Mouse (Mus musculus) myocyte (in vitro differentiated cells): ENCODE measurements around the gene Tll2.

Source experiments
- E2F4 ChIP-seq: IDR thresholded peaks from one replicate; pipeline ENCODE4 v1.6.1; 2011; ENCODE audit warnings: mild to moderate bottlenecking, control low read depth, moderate library complexity; ENCODE audit not compliant: insufficient read depth
- MAX ChIP-seq: IDR thresholded peaks from one replicate; pipeline ENCODE4 v1.6.1; 2011; ENCODE audit warnings: low read depth, mild to moderate bottlenecking, control low read depth
- MYOD1 ChIP-seq, 3 experiments: IDR thresholded peaks; one replicate each; pipeline ENCODE4 v1.6.1; 2011; ENCODE audit warnings: control low read depth in 2 of 3, low read depth in 2 of 3, mild to moderate bottlenecking in 2 of 3, moderate library complexity in 1 of 3; ENCODE audit not compliant: insufficient read length in 2 of 3, control insufficient read depth in 1 of 3
- MYOG ChIP-seq, 3 experiments: IDR thresholded peaks; one replicate each; pipeline ENCODE4 v1.6.1; 2011; ENCODE audit warnings: control low read depth in 2 of 3, low read depth in 2 of 3, mild to moderate bottlenecking in 2 of 3; ENCODE audit not compliant: insufficient read length in 2 of 3, control insufficient read depth in 1 of 3, insufficient read depth in 1 of 3
- POLR2A ChIP-seq: IDR thresholded peaks from one replicate; pipeline ENCODE4 v1.6.1; 2011; ENCODE audit warnings: low read depth, mild to moderate bottlenecking, control low read depth, moderate library complexity; ENCODE audit not compliant: insufficient read length
- POLR2AphosphoS2 ChIP-seq: IDR thresholded peaks from one replicate; pipeline ENCODE4 v1.6.1; 2011; ENCODE audit warnings: low read depth, control low read depth; ENCODE audit not compliant: insufficient read length
- REST ChIP-seq: IDR thresholded peaks from one replicate; pipeline ENCODE4 v1.6.1; 2011; ENCODE audit warnings: mild to moderate bottlenecking, control low read depth, moderate library complexity; ENCODE audit not compliant: insufficient read depth, insufficient read length
- SRF ChIP-seq: IDR thresholded peaks from one replicate; pipeline ENCODE4 v1.6.1; 2011; ENCODE audit warnings: low read depth; ENCODE audit not compliant: control insufficient read depth, insufficient read length
- TCF12 ChIP-seq: IDR thresholded peaks from one replicate; pipeline ENCODE4 v1.6.1; 2011; ENCODE audit warnings: mild to moderate bottlenecking, control low read depth; ENCODE audit not compliant: poor library complexity, insufficient read depth, severe bottlenecking
- USF1 ChIP-seq: IDR thresholded peaks from one replicate; pipeline ENCODE4 v1.6.1; 2011; ENCODE audit warnings: low read depth, mild to moderate bottlenecking, control low read depth, moderate library complexity

DNA sequence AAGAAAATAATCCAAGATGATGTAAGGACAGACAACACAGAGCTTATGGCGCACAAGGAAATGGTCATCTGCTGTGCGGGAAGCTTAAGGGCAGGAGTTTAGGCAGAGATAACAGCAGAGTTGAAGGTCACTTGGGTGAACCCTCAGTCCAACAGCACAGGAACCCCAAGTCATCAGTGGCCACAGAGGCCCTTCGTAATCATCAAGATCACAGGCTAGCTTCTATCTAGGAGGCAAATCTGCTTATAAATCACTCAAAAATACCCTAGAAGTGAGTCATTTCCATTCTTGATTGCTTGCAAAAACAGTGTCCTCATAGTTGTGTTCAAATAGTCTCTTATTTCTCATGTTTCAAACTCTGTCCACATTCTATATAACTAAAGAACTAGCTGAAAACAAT, 41.6 kb upstream of the Tll2 start:
- no peak for TF ChIP-seq MYOG (IDR thresholded peaks at IDR 0.05; ENCODE audit: control insufficient read depth in 1 of 3, insufficient read depth in 1 of 3, insufficient read length in 2 of 3, low read depth in 2 of 3)
- no peak for TF ChIP-seq POLR2A
- TF ChIP-seq USF1, result no peak
- TF ChIP-seq MAX, result no peak
- TF ChIP-seq POLR2AphosphoS2, result no peak
- no peak for TF ChIP-seq REST
- no peak for TF ChIP-seq MYOD1 (IDR thresholded peaks at IDR 0.05; ENCODE audit: control insufficient read depth in 1 of 3, insufficient read length in 2 of 3, low read depth in 2 of 3)
- TF ChIP-seq TCF12, result no peak
- no peak for TF ChIP-seq E2F4
- TF ChIP-seq SRF, result no peak
